Mouse (Mus musculus): ENCODE results near the gene Nav1.

Nav1 gene

GRCm38 (mm10) chr1:135581001-135581400 lies 26.1 kb downstream of the Nav1 start:
- no peak for DNase-seq

DNA sequence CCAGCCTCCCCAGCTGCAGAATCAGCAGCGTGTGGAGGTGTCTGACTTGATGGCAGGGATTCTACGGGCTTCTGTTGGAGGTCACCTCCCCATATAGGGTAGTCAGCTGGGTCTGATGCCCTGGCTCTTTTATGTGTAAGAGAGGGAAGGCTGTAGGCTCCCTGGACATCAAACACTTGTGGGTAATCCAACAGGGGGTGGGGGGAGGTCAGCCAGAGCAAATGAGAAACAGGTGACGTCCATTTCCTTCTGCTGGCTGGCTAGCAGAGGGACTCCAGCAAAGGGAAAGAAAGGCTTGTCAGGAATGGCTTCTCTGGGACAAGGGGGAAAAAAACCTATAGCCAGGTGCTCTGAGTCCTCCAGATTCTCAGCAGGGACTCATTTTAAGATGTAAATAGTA lies 28.0 kb downstream of the Nav1 start:
- no peak for DNase-seq

DNA sequence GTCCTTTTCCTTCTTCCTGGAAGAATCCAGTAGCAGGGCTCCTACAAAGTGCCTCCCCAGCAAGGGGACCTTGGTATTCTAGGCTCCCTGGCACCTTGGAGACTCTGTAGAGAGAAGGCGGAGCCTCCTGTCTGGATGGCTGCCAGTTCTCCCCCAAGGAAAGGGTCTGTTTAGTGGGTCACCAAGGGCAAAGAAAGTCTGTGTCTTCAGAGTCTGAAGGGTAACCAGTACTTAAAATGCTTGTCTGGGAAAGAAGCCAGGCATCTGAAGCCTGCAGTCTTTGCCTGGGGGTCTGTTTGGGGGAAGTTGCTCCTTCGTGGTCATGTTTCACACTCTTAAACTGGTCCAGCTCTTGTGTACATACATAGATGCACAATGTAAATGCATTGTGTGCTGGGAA lies 29.3 kb downstream of the Nav1 start:
- peak in 1 of 2 experiments; percentile 34 for DNase-seq

DNA sequence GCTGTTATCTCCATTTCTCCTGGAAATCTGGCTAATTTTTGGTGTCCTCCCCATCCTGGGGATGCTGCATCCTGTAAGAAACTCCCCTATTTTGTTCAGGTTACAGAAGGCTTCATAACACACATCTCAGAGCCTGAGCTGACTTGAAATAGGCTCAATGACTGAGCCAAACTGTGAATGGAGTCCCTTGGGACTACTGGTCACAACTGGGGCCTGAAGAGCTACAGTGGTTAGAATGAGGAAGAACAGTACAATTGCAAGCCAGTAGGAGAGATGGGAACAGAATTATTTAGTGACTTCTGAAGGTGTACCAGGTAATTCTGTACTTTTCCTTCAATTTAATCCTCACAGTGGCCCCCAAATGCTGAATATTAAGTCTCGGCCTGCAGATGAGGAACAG lies 31.7 kb downstream of the Nav1 start:
- DNase-seq = no peak

DNA sequence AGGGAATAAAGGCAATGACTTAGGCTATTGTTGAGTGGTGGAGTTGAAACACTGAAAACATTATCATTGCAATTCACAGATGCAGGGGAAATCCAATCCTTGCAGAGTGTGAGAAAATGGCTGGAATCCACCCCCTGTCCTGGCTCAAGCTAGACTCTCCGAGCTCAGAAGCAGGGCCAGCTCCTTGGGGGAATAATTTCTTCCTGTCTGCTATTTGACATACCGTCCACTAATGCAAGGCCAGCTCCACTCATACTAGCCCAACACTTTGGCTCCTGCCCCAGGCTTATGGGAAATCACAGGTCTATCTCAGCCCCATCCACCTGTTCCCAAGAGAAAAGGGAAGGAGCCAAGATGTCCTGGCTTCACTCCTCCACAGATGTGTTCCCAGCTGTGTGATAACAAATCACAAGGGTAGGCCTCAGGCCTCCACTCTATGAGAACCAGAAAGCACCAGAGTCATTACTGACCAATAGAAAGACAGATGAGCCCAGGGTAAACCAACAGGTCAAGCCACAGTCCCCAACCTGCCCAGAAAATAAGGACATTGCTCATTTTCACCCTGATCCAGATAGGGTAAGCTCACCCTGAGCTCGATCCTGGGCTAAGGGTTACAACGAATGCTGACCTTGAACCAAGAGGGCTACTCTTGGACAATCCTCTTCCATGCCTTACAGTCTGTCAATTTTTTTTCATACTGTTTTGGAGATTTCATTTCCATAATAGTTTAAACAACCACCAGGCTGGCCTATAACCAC lies 32.5 kb downstream of the Nav1 start:
- no peak for DNase-seq

DNA sequence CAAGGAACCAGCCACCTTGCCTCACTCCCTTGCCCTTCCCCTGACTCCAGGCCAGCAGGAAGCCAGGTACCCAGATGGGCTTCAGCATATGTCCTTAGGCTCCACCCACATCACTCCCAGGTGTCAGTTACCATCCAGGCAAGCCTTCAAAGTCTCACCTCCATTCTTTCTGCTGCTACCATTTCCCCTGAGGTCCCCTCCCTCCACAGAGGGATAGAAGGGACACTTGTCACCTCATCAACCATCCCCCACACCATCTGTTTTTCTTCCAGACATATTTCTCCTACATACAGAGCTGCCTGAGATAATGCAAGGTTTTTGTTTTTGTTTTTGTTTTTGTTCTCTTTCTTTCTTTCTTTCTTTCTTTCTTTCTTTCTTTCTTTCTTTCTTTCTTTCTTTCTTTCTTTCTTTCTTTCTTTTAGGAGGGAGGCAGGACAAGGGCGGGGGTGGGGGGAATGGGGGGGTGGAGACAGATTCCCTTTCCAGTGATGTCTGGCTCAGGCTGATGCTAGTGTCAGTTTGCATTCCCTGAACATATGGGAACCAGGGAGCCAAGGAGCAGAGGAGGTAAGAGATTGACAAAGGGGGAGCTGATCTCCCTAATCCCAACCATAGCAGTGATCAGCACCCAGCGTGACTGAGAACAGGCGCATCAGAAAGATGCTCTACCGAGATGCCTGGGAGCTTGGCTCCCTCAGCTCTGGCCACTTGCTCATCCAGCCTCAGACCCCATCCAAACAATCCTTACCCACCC lies 34.8 kb downstream of the Nav1 start:
- no peak for DNase-seq

DNA sequence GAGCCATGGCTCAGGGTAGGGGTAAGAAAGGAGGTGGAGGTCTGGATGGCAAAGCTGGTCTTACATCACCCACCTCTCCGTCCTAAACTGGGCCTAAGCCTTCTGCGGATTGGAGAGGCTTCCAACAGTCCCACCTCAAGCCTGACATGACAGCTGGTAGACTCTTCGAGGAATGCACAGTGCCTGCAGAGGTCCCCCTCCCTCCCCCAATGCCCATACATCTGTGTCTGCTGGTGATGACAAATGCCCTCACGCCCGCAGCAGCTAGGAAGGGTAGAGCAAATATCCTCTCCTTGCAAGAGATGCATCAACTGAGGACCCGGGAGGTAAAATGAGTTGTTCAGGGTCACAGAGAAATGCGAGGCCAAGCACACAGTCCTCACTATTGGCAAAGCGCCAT lies 39.0 kb downstream of the Nav1 start:
- no peak for DNase-seq

- no peak for DNase-seq
Measured at GRCm38 (mm10) chr1:135566611-135567010, 40.5 kb downstream of the Nav1 start.

DNA sequence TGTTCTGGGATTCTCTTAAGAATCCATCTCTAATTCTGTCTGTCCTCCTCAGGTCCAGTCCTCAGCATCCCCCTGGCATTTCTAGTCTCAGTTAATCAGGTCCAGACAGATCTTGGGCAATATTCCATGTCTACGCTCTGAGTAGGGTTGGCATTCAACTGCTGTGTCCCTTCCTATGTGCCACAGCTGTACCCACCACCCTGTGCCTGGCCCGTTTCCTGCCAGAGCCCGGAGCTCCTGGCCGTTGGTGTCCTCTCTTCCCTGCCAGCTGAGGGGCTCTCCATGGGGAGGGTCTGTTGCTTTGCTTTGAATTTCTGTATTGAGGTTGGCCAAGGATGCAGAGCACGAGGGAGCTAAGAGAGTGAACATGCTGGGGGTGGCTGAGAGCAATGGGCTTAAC lies 41.3 kb downstream of the Nav1 start:
- no peak for DNase-seq

DNA sequence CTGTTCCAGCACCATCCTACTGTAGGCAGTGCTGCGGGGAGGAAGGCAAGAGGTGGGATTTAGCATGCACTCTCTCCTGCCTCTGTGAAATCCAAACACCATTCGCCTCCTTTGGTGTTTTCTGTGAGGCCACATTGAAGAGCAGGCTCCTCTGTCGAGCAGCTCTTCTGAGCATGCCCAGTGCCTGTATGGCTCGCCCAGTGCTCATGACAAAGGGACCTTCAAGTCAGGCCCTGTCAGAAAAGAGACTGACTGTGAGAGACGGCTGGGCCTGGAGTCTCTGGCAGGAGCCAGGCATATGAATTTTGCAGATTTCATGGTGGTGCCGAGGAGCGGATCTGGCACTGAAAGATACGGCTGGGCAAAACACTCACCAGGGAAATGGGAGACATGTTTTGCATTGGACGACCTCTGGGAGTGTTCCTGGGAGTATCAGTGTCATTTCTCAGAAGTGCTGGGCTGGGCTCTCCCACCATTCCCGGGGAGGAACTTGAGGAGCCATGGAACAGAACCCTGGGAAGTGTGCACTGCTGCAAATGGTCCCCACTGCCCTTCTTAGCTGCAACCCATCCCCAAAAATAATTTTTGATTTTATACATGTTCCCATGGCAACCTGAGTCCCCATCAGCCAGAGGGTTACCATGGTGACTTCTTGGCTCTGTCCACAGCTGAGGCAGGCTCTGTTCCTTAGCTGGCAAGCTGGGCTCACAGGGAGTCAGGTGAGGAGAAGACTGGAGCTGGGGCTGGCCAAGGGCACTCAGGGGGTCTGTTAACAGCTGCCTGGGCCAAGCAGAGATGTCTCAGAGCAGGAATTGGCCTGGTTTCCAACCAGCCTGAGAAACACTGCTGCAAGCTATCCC lies 42.2 kb downstream of the Nav1 start:
- no peak for DNase-seq

DNA sequence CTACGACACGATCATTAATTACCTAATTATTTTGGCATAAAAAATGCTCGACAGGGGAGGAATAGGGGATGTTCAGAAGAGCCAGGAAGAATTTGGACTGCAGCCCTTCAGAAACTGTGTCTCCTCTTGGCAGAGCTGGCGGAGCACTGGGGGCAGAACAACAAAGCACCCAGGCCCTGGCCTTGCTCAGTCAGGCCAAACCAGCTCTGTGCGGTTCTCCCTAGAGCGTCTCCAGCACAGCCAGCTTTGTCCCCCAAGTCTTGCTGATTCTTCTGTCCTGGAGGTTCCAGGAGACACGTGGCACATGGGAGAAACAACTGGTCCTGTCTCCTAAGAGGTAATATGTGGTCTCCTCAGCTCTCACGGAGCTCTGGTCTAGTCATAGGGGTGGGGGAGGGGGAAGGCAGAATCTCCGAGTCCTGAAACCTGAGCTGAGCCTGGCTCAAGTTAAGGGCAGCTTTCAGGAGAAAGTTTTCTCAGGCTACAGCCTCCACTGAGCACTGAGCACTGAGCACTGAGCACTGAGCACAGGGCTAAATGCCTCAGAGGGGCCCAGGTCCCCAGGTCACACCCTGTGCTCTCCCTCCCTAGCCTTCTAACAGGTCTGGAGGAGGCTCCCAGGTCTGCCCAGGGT lies 43.2 kb downstream of the Nav1 start:
- peak; percentile 48 to 68 for DNase-seq

DNA sequence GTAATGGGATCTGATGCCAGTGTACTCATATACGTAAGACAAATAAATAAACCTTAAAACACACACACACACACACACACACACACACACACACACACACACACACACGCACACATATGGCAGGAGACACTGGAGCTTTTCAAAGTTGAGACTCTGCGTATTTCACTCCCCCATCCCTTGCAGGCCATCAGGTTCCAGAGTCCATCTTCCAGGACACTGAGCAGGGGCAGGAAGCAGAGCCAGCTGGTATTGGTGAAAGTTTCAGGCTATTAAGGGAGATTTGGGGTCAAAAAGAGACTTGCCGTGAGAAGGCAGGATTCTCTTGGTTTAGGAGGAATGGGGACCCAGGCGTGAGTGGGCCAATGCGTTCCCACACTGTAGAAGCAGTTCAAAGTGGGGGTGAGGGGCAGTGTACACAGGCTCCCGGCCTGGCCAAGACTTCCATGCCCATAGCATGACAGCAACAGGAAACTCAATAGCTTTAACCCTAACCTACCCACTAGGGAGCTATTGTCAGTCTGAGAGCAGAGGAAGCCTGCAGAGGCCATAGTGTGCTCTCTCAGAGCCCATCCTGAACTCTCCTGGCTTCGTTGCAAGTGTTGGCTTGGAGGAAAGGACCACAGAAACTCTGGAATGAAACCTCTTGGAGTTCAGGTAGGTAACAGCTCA lies 44.0 kb downstream of the Nav1 start:
- DNase-seq = peak in 1 of 2 experiments; percentile 57

- peak in 1 of 2 experiments; percentile 66 for DNase-seq
Measured at GRCm38 (mm10) chr1:135562115-135562514, 45.0 kb downstream of the Nav1 start.

- no peak for DNase-seq
Measured at GRCm38 (mm10) chr1:135561282-135561681, 45.8 kb downstream of the Nav1 start.

GRCm38 (mm10) chr1:135557976-135558375 lies 49.1 kb downstream of the Nav1 start:
- peak; percentile 48 to 64 for DNase-seq

DNA sequence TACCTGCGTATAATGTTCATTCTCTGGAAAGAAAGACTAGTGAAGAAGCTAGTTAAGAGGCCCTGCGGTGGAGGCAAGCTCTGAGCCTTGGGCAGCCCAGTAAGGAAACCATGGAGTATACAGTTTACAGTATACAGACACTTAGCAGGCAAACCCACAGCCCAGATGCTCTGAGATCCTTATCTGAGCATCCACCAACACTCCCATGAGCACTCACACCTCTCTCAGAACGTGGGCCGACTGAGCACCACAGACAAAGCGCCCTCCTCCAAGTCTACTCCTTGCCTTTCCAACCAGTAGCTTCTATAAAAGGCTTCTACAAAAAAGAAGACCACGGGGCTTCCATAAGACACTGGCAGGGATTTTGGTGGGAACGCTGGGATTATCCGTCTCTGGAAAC lies 51.2 kb downstream of the Nav1 start:
- DNase-seq = no peak

- DNase-seq = peak in 1 of 2 experiments; percentile 58
Measured at GRCm38 (mm10) chr1:135554632-135555260, 52.3 kb downstream of the Nav1 start.

DNA sequence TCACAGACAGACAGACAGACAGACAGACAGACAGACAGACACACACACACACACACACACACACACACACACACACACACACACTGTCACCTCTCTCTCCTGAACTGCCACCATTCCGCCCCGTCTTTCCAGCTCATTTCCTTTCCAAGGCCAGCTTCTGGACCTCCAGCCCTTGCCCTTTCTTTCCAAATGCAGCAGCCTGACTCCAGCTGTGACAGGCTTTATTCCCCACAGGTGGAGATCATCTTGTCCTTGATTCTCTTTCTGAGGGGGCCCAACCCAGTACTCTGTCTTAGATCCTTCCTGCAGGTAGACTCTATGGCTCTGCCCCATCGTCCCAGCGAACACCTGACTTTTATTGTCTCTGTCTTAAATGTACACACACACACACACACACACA lies 53.5 kb downstream of the Nav1 start:
- DNase-seq = peak in 1 of 2 experiments; percentile 38

DNA sequence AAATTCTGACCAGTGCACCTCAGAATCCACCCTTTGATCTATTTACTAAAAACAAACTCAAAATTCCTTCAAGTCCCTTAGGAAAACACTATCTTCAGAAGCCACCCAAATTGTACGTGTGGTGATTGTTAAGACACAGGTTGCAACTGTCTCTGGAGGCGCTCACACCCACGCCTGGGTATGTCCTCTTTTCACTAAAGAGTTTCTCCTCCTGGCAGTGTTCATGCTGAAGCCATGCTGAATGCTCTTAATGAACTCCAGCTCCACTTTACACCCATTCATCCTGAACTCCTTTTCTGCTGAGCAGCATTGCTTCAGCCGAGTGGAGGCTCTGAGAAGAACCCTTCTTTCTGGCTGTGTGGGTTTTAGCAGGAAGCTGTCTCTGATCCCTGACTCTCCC lies 53.9 kb downstream of the Nav1 start:
- no peak for DNase-seq

DNA sequence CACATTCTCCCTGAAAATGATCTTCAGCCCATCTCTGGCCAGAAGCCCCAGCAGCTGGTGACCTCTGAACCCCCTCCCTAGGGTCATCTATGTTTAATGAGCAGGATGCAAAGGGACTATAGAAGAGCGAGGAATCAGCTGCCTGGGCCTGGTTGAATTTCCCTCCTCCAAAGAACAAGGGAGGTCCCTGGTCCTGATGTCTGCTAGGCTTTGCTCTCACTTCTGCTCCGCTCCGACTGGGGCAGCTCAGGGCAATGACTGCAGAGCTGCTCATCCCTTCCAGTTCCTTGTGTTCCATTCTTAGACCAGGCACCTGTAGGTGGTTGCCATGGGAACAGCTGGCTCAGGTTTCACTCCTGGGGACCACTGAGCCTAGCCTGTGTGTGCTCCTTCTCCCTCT lies 56.2 kb downstream of the Nav1 start:
- peak in 1 of 2 experiments; percentile 41 for DNase-seq

DNA sequence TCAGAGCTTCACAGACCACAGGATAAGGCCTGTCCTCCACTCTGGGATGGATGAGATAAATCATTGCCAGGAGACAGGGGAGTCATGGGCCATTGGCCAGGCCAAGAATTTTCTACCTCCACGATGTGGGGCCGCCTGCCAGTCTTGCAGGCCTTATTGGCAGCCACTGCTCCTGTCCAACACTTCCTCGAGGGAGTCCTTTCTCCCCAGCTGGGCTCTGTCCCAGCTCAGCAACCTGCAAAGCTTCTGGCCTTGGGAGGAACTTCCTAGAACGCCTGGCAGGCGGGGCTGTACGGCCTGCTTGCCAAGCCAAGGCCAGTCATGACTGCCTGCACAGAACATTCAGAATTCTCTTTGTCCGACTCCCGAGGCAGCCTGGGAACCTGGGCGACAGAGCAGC lies 58.3 kb downstream of the Nav1 start:
- DNase-seq = peak; percentile 76 to 84

GRCm38 (mm10) chr1:135546099-135546498 lies 61.0 kb downstream of the Nav1 start:
- DNase-seq = no peak
